Mouse (Mus musculus): ENCODE measurements at regions not wholly inside any gene's neighbourhood (a gene's known extent, or its start where the extent isn't known, plus 50 kb on each side); places are given as distances from the start of the nearest gene placed in this dataset.

GRCm38 (mm10) chr2:166334559-166334958 lies 179.1 kb upstream of the Sulf2 start:
- TF ChIP-seq CTCF (IDR thresholded peaks at IDR 0.05; ENCODE audit: insufficient read depth, low read depth, low read length) (no peak), POLR2A (IDR thresholded peaks at IDR 0.05; ENCODE audit: insufficient read depth, low read depth, low read length) (no peak)
